Mouse (Mus musculus) embryonic facial prominence, embryonic 10.5 days (tissue): ENCODE measurements around the gene Adamts13. TPM values are rescaled to one million over a fixed set of nuclear protein-coding genes. Genes with fewer than 3 reads are reported as not detected.

Source experiments
- DNase-seq: peaks from one replicate; pipeline ENCODE4 v3.0.0-alpha.2; 2017; ENCODE audit warnings: low spot score
- H3K27ac ChIP-seq: fragments of 300-500 bp; sonication (generic); replicated peaks from 2 replicates; pipeline ENCODE4 v1.5.1; 2016; ENCODE audit warnings: mild to moderate bottlenecking
- H3K27me3 ChIP-seq: fragments of 300-500 bp; sonication (generic); replicated peaks from 2 replicates; pipeline ENCODE4 v1.6.1; 2016; ENCODE audit warnings: low read depth, mild to moderate bottlenecking; ENCODE audit not compliant: poor library complexity, severe bottlenecking
- H3K36me3 ChIP-seq: fragments of 300-500 bp; sonication (generic); replicated peaks from 2 replicates; pipeline ENCODE4 v1.6.1; 2016; ENCODE audit warnings: mild to moderate bottlenecking, moderate library complexity
- H3K4me1 ChIP-seq: fragments of 300-500 bp; sonication (generic); 2 replicates; pipeline ENCODE4 v1.6.1; 2016
- H3K4me3 ChIP-seq: fragments of 300-500 bp; sonication (generic); 2 replicates; pipeline ENCODE4 v1.5.1; 2016; ENCODE audit warnings: mild to moderate bottlenecking, moderate library complexity
- H3K9me3 ChIP-seq: fragments of 300-500 bp; sonication (generic); 2 replicates; pipeline ENCODE4 v1.6.1; 2016; ENCODE audit warnings: mild to moderate bottlenecking
- WGBS: fragments of 180-500 bp; shearing (Covaris S2); methylation state at CpG from one replicate; pipeline ENCODE4 v1.1.7; 2016; 5-methylcytosine and 5-hydroxymethylcytosine counted together
- polyA plus RNA-seq: library from polyadenylated mRNA; unstranded; fragments of >200 nt; fragmentation: Nextera tagmentation; extraction: Ambion mirVana; gene quantifications from 2 replicates; pipeline ENCODE4 v1.2.1, GENCODE M21; 2016

Gene Adamts13
- polyA plus RNA-seq, 1 experiment from 2014 or later: not detected

- Histone ChIP-seq H3K36me3 (peaks cover 99% of the 10 kb centered on the region), H3K27me3 (no peaks in the 10 kb centered on the region), H3K27ac (no peak overlapping the region), H3K9me3 (no peaks in the 10 kb centered on the region), H3K4me3 (no peak overlapping the region), H3K4me1 (no peaks in the 10 kb centered on the region)
- DNase-seq: no peak
- 87% methylated on average over 8 of the region's 8 CpGs for WGBS
These were observed 20.4 kb upstream of the Adamts13 start for GRCm38 (mm10) chr2:26952866-26953265.

GRCm38 (mm10) chr2:26954735-26955395 lies 18.4 kb upstream of the Adamts13 start:
- Histone ChIP-seq H3K27ac (no peak overlapping the region), H3K36me3 (peaks cover 96% of the 10 kb centered on the region), H3K9me3 (no peaks in the 10 kb centered on the region), H3K27me3 (no peaks in the 10 kb centered on the region), H3K4me1 (no peaks in the 10 kb centered on the region), H3K4me3 (no peak overlapping the region)
- WGBS: 90% methylated on average over 2 of the region's 2 CpGs
- no peak for DNase-seq

GRCm38 (mm10) chr2:26956811-26957487 lies 16.3 kb upstream of the Adamts13 start:
- no peaks in the 10 kb centered on the region for H3K27me3 ChIP-seq
- 91% methylated on average over 12 of the region's 12 CpGs for WGBS
- peaks cover 5% of the 10 kb centered on the region for H3K4me1 ChIP-seq
- H3K9me3 ChIP-seq: no peaks in the 10 kb centered on the region
- DNase-seq: no peak
- H3K36me3 ChIP-seq: peaks cover 96% of the 10 kb centered on the region
- no peak overlapping the region for H3K4me3 ChIP-seq
- no peak overlapping the region for H3K27ac ChIP-seq

DNA sequence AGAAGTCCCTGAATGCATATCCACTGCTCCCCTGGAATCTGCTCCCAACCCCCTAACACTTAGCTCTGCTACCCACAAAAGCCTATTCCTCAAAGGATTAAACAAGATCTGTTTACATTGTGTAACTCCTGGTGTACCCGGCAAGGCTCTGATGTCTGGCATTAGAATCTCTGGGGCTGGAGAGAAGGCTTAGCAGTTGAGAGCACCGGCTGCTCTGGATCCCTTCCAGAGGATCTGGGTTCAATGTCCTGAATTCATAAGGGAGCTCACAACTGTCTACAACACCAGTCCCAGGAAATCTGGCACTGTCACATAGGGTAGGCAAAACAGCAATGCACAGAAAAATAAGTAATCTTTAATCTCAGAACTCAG lies 15.7 kb upstream of the Adamts13 start:
- Histone ChIP-seq H3K27me3 (no peaks in the 10 kb centered on the region), H3K36me3 (peaks cover 96% of the 10 kb centered on the region), H3K9me3 (no peaks in the 10 kb centered on the region), H3K4me3 (no peak overlapping the region), H3K4me1 (peaks cover 8% of the 10 kb centered on the region), H3K27ac (no peak overlapping the region)
- WGBS: 92% methylated on average over 2 of the region's 2 CpGs
- no peak for DNase-seq

DNA sequence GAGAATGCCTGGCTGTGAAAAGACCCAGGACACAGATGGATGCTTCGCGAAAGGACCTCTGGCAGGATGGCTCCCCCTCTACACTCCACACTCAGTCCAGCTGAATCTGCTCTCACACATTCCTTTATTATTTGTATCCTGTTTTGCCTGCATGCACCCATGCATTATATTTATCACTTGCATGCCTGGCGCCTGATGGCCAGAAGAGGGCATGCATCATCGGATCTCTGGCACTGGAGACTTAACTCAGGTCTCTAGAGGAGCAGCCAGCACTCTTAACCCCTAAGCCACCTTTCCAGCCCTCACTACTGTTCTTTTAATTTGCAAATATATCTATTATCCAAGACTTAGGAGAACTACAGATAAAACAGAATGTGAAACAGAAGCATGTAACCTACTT lies 12.5 kb upstream of the Adamts13 start:
- no peak overlapping the region for H3K4me3 ChIP-seq
- 82% methylated on average over 4 of the region's 4 CpGs for WGBS
- H3K27ac ChIP-seq: no peak overlapping the region
- H3K27me3 ChIP-seq: no peaks in the 10 kb centered on the region
- peaks cover 26% of the 10 kb centered on the region for H3K4me1 ChIP-seq
- H3K36me3 ChIP-seq: peaks cover 63% of the 10 kb centered on the region
- no peak for DNase-seq
- H3K9me3 ChIP-seq: no peaks in the 10 kb centered on the region

- Histone ChIP-seq H3K4me3 (peak within 1 kb of the TSS; percentile 86), H3K9me3 (peaks cover 6% of the 10 kb centered on the region; the same call in 1 of the 2 replicates), H3K27ac (peak within 1 kb of the TSS; percentile 98), H3K4me1 (peaks cover 26% of the 10 kb centered on the region), H3K27me3 (no peaks in the 10 kb centered on the region), H3K36me3 (peaks cover 32% of the 10 kb centered on the region)
- WGBS: under 1% methylated on average over 50 of the region's 50 CpGs
- peak; percentile 94 for DNase-seq
These were observed 9.1 kb upstream of the Adamts13 start, which contains the start of gene Rexo4 for GRCm38 (mm10) chr2:26963923-26964723. Rexo4 (minus strand) TSS chr2:26964386.

- peaks cover 26% of the 10 kb centered on the region for H3K36me3 ChIP-seq
- DNase-seq: no peak
- H3K4me1 ChIP-seq: peaks cover 26% of the 10 kb centered on the region
- 18% methylated on average over 14 of the region's 14 CpGs for WGBS
- H3K9me3 ChIP-seq: peaks cover 6% of the 10 kb centered on the region; the same call in 1 of the 2 replicates
- H3K27me3 ChIP-seq: no peaks in the 10 kb centered on the region
- H3K4me3 ChIP-seq: peak overlapping the region; percentile 86
- H3K27ac ChIP-seq: peak overlapping the region; percentile 98
These were observed 8.4 kb upstream of the Adamts13 start for GRCm38 (mm10) chr2:26964724-26965370.

DNA sequence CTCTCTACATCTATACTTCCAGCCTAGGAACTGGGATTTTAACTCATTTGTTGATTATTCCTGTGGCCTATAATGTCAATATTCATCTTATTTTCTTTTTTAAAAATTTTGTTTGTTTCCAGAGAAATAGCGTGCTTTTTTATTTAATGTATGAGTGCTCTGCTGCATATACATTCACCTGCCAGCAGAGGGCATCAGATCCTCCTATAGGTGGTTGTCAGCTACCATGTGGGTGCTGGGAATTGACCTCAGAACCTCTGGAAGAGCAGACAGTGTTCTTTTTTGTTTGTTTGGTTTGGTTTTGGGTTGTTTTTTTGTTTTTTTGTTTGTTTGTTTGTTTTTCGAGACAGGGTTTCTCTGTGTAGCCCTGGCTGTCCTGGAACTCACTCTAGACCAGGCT lies 6.0 kb upstream of the Adamts13 start:
- Histone ChIP-seq H3K9me3 (peaks cover 6% of the 10 kb centered on the region; the same call in 1 of the 2 replicates), H3K4me3 (no peak overlapping the region), H3K27ac (no peak overlapping the region), H3K4me1 (peaks cover 23% of the 10 kb centered on the region), H3K27me3 (no peaks in the 10 kb centered on the region), H3K36me3 (peaks cover 2% of the 10 kb centered on the region)
- no peak for DNase-seq
- WGBS: 79% methylated on average over 2 of the region's 2 CpGs

DNA sequence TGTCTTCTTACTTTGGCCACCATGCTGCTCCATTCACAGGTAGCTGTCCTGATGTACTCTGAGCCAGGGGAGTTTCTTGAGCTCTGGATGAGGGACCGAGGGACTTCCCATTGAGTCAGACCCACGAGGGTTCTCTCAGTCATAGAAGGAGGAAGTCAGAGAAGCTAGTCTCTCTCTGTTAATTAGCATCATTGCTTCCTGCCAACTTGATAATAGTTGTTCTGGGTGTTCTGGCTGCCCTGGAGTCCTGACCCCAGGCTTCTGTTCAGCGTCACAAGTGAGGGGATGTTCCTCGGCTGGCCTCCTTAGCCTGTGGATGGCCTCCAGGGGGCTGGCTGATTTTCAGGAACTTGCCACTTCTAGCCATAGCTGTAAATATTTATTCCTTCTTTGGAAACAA lies 744 bp downstream of the Adamts13 start:
- Histone ChIP-seq H3K36me3 (no peaks in the 10 kb centered on the region), H3K9me3 (no peaks in the 10 kb centered on the region), H3K4me3 (no peak overlapping the region), H3K4me1 (peaks cover 17% of the 10 kb centered on the region), H3K27me3 (no peaks in the 10 kb centered on the region), H3K27ac (no peak overlapping the region)
- DNase-seq: peak; percentile 16
- 60% methylated on average over 4 of the region's 4 CpGs for WGBS

DNA sequence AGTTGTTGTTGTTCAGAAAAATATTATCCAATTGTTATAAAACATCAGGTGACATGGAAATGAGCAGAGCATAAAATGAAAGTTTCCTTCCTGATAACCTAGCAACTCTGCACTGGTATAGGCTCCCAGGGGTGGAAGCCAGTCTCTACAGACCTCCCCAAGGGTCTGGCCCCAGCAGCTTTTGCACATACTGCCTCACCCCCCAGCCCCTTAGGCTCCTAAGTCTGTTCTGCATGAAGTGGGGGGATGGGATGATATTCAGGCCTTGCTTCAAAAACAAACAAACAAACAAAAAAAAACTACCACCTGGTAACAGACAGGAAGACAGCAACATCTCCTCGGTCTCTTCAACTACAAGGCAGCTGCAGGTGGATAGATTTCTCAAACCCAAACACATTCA lies 7.1 kb downstream of the Adamts13 start:
- 80% methylated on average over 1 of the region's 1 CpGs for WGBS
- H3K27me3 ChIP-seq: no peaks in the 10 kb centered on the region
- no peak overlapping the region for H3K27ac ChIP-seq
- no peaks in the 10 kb centered on the region for H3K4me1 ChIP-seq
- H3K4me3 ChIP-seq: no peak overlapping the region
- no peaks in the 10 kb centered on the region for H3K9me3 ChIP-seq
- no peak for DNase-seq
- H3K36me3 ChIP-seq: no peaks in the 10 kb centered on the region

- no peak overlapping the region for H3K27ac ChIP-seq
- WGBS: 70% methylated on average over 2 of the region's 2 CpGs
- no peak overlapping the region for H3K4me3 ChIP-seq
- H3K9me3 ChIP-seq: no peaks in the 10 kb centered on the region
- H3K4me1 ChIP-seq: no peaks in the 10 kb centered on the region
- H3K27me3 ChIP-seq: no peaks in the 10 kb centered on the region
- no peak for DNase-seq
- H3K36me3 ChIP-seq: no peaks in the 10 kb centered on the region
These were observed 11.0 kb downstream of the Adamts13 start for GRCm38 (mm10) chr2:26984179-26984578.

- Histone ChIP-seq H3K27ac (no peak overlapping the region), H3K9me3 (no peaks in the 10 kb centered on the region), H3K4me3 (no peak overlapping the region), H3K27me3 (no peaks in the 10 kb centered on the region), H3K4me1 (no peaks in the 10 kb centered on the region), H3K36me3 (no peaks in the 10 kb centered on the region)
- no peak for DNase-seq
- 85% methylated on average over 5 of the region's 5 CpGs for WGBS
These were observed 11.4 kb downstream of the Adamts13 start for GRCm38 (mm10) chr2:26984640-26985039.
